Mouse (Mus musculus): ENCODE results near the gene Lgals4. TPM values are rescaled to one million over a fixed set of nuclear protein-coding genes. Genes with fewer than 3 reads are reported as not detected.

The Lgals4 gene
- polyA plus RNA-seq, 1 experiment from 2014 or later, result 4.8 TPM

DNA sequence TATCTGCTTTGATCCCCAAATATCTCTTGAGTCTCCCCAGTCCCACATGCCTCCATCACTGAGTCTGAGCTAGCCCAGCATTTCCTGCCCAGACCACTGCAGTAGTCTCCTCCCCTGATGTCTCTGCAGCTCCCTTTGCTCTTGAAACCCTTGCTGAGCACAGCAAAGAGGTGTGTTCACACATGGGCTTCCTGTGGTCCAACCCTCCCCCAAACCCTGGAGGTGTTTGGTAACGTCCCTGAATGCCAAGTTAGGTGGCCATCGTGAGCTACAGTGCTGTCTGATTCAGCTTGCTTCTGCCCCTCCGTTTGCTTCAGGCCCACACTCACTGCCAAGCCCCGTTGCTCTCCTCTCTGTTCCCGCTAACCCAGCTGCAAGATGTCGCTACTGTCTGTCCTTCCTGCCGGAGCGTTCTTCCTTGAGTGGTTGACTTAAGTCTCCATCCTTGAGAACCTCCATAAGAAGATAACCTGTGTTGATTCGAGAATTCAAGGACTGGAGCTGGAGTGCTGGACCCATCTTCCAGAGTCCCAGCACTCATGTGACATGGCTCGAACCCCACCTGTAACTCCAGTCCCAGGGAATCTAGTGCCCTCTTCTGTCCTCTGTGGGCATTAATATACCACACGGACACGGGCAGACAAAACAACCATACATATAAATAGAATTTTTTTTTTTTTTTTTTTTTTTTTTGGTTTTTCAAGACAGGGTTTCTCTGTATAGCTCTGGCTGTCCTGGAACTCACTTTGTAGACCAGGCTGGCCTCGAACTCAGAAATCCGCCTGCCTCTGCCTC, 41.1 kb upstream of the Lgals4 start:
- Histone ChIP-seq H3K4me2 (ENCODE audit: low read length) (no peak overlapping the region), H3K27me3 (ENCODE audit: control insufficient read depth, insufficient read depth, low read length) (no peaks in the 10 kb centered on the region), H3K9ac (ENCODE audit: low read length) (no peak overlapping the region), H3K36me3 (ENCODE audit: control insufficient read depth, insufficient read depth, low read length) (0 out of 2 replicates have a peak, but pooled peaks cover 6% of the 10 kb centered on the region), H3K4me1 (ENCODE audit: control insufficient read depth in 2 of 2, insufficient read depth in 2 of 2, low read length in 2 of 2) (peaks cover 3 to 9% of the 10 kb centered on the region in 2 experiments; a peak in 3 of 4 replicates), H3K4me3 (ENCODE audit: control insufficient read depth in 1 of 2, insufficient read depth in 1 of 2, low read depth in 1 of 2, low read length in 2 of 2) (no peak overlapping the region), H3K27ac (replicated peaks in 1 of 2; ENCODE audit: control insufficient read depth in 1 of 2, insufficient read depth in 1 of 2, low read depth in 2 of 2, low read length in 2 of 2) (no peak overlapping the region), H3K9me3 (ENCODE audit: control insufficient read depth, low read length) (no peaks in the 10 kb centered on the region)
- no peak for ATAC-seq (ENCODE audit: insufficient number of reproducible peaks, insufficient read depth, low FRiP score, low read depth)
- whole genome bisulfite sequencing, result 61% methylated on average over 12 of the region's 14 CpGs

DNA sequence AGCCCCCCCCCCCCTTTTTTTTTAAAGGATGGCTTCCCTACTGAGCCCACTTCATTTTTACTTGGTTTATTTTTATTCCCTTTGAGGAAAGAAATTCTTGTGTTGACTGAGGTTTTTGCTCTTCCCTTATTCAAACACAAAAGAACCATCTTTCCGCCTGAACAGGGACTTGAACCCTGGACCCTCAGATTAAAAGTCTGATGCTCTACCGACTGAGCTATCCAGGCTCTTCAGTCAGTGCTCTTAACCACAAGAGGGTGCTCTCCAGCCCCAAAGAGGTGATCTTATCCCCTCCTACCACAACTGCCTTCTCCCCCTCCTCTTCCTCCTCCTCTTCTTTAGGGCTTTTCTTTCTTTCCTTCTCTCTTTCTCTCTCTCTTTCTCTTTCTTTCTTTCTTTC, 39.8 kb upstream of the Lgals4 start:
- H3K9ac ChIP-seq (ENCODE audit: low read length), result no peak overlapping the region
- H3K27me3 ChIP-seq (ENCODE audit: control insufficient read depth, insufficient read depth, low read length), result no peaks in the 10 kb centered on the region
- H3K9me3 ChIP-seq (ENCODE audit: control insufficient read depth, low read length), result no peaks in the 10 kb centered on the region
- no peak overlapping the region for H3K27ac ChIP-seq (replicated peaks in 1 of 2; ENCODE audit: control insufficient read depth in 1 of 2, insufficient read depth in 1 of 2, low read depth in 2 of 2, low read length in 2 of 2)
- no peak for ATAC-seq (ENCODE audit: insufficient number of reproducible peaks, insufficient read depth, low FRiP score, low read depth)
- no peaks in the 10 kb centered on the region for H3K36me3 ChIP-seq (ENCODE audit: control insufficient read depth, insufficient read depth, low read length)
- WGBS, result 26% methylated on average over 2 of the region's 2 CpGs
- peaks cover 3 to 9% of the 10 kb centered on the region in 2 experiments; a peak in 3 of 4 replicates for H3K4me1 ChIP-seq (ENCODE audit: control insufficient read depth in 2 of 2, insufficient read depth in 2 of 2, low read length in 2 of 2)
- H3K4me3 ChIP-seq (ENCODE audit: control insufficient read depth in 1 of 2, insufficient read depth in 1 of 2, low read depth in 1 of 2, low read length in 2 of 2), result no peak overlapping the region
- H3K4me2 ChIP-seq (ENCODE audit: low read length), result no peak overlapping the region

DNA sequence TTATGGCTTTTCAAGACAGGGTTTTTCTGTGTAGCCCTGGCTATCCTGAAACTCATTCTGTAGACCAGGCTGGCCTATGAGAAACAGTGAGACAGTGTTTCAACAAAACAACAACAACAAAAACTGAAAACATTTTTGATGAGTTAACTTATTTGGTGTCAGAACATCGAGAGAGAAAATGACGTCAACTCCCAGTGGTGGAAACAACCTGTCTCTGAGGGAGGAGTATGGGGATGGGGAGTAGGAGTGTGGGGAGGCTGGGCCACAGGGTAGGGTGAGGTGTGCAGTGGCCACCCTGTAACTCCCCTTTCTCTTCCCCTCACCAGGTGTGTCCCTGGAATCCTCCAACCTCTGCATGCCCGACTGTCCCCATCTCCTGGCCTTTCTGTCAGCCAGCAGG, 39.2 kb upstream of the Lgals4 start:
- Histone ChIP-seq H3K9me3 (ENCODE audit: control insufficient read depth, low read length) (no peaks in the 10 kb centered on the region), H3K4me2 (ENCODE audit: low read length) (no peak overlapping the region), H3K9ac (ENCODE audit: low read length) (no peak overlapping the region), H3K4me3 (ENCODE audit: control insufficient read depth in 1 of 2, insufficient read depth in 1 of 2, low read depth in 1 of 2, low read length in 2 of 2) (no peak overlapping the region), H3K27ac (replicated peaks in 1 of 2; ENCODE audit: control insufficient read depth in 1 of 2, insufficient read depth in 1 of 2, low read depth in 2 of 2, low read length in 2 of 2) (no peak overlapping the region), H3K36me3 (ENCODE audit: control insufficient read depth, insufficient read depth, low read length) (no peaks in the 10 kb centered on the region), H3K27me3 (ENCODE audit: control insufficient read depth, insufficient read depth, low read length) (no peaks in the 10 kb centered on the region), H3K4me1 (ENCODE audit: control insufficient read depth in 2 of 2, insufficient read depth in 2 of 2, low read length in 2 of 2) (peaks cover 3 to 9% of the 10 kb centered on the region in 2 experiments; a peak in 3 of 4 replicates)
- 80% methylated on average over 3 of the region's 3 CpGs for WGBS
- ATAC-seq (ENCODE audit: insufficient number of reproducible peaks, insufficient read depth, low FRiP score, low read depth), result no peak

DNA sequence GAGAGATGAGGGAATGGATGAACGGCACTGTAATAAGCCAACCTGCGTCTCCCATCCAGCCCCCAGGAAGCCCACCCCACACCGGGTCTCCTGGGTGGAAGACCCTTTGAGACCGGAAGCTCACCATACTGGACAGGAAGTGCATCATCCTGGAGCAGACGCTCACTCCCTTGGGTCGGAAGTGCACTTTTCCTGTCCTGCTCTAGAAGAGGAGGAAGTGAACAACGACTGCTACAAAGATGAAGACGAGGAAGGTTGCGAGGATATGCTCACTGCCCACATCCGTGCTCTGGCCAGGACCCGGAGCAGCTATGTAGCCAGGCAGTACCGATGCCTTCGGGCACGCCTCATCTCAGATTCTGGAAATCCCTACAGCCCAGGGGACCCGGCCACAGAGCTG, 37.8 kb upstream of the Lgals4 start:
- WGBS, result 57% methylated on average over 15 of the region's 15 CpGs
- Histone ChIP-seq H3K4me2 (ENCODE audit: low read length) (peak overlapping the region; percentile 55), H3K4me3 (ENCODE audit: control insufficient read depth in 1 of 2, insufficient read depth in 1 of 2, low read depth in 1 of 2, low read length in 2 of 2) (peak overlapping the region in 1 of 2 experiments; percentile 13; a peak in 1 of 4 replicates), H3K9ac (ENCODE audit: low read length) (0 out of 2 replicates have a peak overlapping the region, but pooled peaks have one; percentile 64), H3K36me3 (ENCODE audit: control insufficient read depth, insufficient read depth, low read length) (no peaks in the 10 kb centered on the region), H3K9me3 (ENCODE audit: control insufficient read depth, low read length) (no peaks in the 10 kb centered on the region), H3K4me1 (ENCODE audit: control insufficient read depth in 2 of 2, insufficient read depth in 2 of 2, low read length in 2 of 2) (peaks cover 3 to 9% of the 10 kb centered on the region in 2 experiments; a peak in 3 of 4 replicates), H3K27ac (replicated peaks in 1 of 2; ENCODE audit: control insufficient read depth in 1 of 2, insufficient read depth in 1 of 2, low read depth in 2 of 2, low read length in 2 of 2) (peak overlapping the region; percentile 25 to 51; a peak in 2 of 4 replicates), H3K27me3 (ENCODE audit: control insufficient read depth, insufficient read depth, low read length) (no peaks in the 10 kb centered on the region)
- no peak for ATAC-seq (ENCODE audit: insufficient number of reproducible peaks, insufficient read depth, low FRiP score, low read depth)

DNA sequence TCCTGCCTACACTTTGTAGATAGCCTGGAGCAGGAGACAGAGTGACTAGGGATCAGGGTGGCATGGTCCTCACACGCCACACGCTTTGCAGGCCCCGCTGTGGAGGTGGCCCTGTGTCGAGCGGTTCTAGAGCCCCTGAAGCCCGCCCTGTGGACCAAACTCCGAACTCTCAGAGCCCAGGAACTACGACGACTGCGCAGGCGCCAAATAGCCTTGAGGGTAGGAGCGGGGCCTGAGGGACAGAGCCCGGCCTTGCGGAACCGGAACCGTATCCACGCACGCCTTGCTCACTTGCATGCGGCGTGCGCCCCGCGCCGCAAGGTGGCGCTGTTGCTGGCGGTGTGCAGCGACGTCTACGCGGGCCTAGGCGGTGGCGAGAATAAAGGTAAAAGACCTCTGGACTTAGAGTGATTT, 37.1 kb upstream of the Lgals4 start:
- no peaks in the 10 kb centered on the region for H3K36me3 ChIP-seq (ENCODE audit: control insufficient read depth, insufficient read depth, low read length)
- peak; percentile 59 for ATAC-seq (ENCODE audit: insufficient number of reproducible peaks, insufficient read depth, low FRiP score, low read depth)
- peak overlapping the region; percentile 64 for H3K9ac ChIP-seq (ENCODE audit: low read length)
- H3K4me1 ChIP-seq (ENCODE audit: control insufficient read depth in 2 of 2, insufficient read depth in 2 of 2, low read length in 2 of 2), result peaks cover 6 to 11% of the 10 kb centered on the region in 2 experiments; a peak in 3 of 4 replicates
- H3K4me2 ChIP-seq (ENCODE audit: low read length), result peak overlapping the region; percentile 55
- H3K27ac ChIP-seq (replicated peaks in 1 of 2; ENCODE audit: control insufficient read depth in 1 of 2, insufficient read depth in 1 of 2, low read depth in 2 of 2, low read length in 2 of 2), result peak overlapping the region; percentile 12 to 51; a peak in 3 of 4 replicates
- 14% methylated on average over 32 of the region's 32 CpGs for WGBS
- peak overlapping the region; percentile 13 to 22; a peak in 3 of 4 replicates for H3K4me3 ChIP-seq (ENCODE audit: control insufficient read depth in 1 of 2, insufficient read depth in 1 of 2, low read depth in 1 of 2, low read length in 2 of 2)
- no peaks in the 10 kb centered on the region for H3K9me3 ChIP-seq (ENCODE audit: control insufficient read depth, low read length)
- no peaks in the 10 kb centered on the region for H3K27me3 ChIP-seq (ENCODE audit: control insufficient read depth, insufficient read depth, low read length)

DNA sequence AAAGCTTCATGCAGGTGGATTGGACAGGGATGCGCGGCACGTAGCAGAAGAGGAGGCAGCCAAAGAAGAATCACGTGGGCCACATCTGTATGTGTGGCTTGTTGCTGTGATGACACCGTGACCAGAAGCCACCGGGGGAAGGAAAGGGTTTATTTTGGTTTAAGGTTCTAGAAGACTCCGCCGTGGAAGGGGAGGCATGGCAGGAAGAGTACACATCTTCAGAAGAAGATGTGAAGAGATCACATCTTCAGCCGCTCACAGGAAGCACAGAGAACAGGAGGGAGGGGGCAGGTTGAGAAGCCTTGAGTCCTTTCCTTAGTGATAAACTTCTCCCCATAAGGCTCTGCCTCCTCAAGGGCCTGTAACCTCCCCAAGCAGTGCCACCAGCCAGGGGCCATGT, 33.7 kb upstream of the Lgals4 start:
- Histone ChIP-seq H3K9ac (ENCODE audit: low read length) (no peak overlapping the region), H3K9me3 (ENCODE audit: control insufficient read depth, low read length) (no peaks in the 10 kb centered on the region), H3K4me2 (ENCODE audit: low read length) (no peak overlapping the region), H3K27ac (replicated peaks in 1 of 2; ENCODE audit: control insufficient read depth in 1 of 2, insufficient read depth in 1 of 2, low read depth in 2 of 2, low read length in 2 of 2) (no peak overlapping the region), H3K27me3 (ENCODE audit: control insufficient read depth, insufficient read depth, low read length) (no peaks in the 10 kb centered on the region), H3K36me3 (ENCODE audit: control insufficient read depth, insufficient read depth, low read length) (no peaks in the 10 kb centered on the region), H3K4me3 (ENCODE audit: control insufficient read depth in 1 of 2, insufficient read depth in 1 of 2, low read depth in 1 of 2, low read length in 2 of 2) (no peak overlapping the region), H3K4me1 (ENCODE audit: control insufficient read depth in 2 of 2, insufficient read depth in 2 of 2, low read length in 2 of 2) (peaks cover 24 to 34% of the 10 kb centered on the region in 2 experiments)
- WGBS, result 91% methylated on average over 9 of the region's 9 CpGs
- ATAC-seq (ENCODE audit: insufficient number of reproducible peaks, insufficient read depth, low FRiP score, low read depth), result no peak

DNA sequence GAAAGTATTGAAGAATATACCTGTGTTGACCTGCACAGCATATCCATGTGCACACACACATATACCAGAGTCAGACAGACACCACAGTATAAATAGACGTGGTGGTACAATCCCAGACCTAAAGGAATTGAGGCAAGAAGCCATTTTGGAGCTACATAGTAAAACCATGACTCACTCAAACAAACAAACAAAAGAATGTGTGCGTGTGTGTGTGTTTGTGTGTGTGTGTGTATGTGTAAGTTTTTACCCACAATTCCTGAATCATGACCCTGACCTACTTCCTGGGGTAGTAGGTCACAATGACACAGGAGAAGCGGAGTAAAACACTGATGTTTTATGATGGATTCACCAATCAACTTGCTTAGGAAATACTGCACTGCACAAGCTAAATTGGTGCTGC, 32.2 kb upstream of the Lgals4 start:
- no peak for ATAC-seq (ENCODE audit: insufficient number of reproducible peaks, insufficient read depth, low FRiP score, low read depth)
- Histone ChIP-seq H3K9me3 (ENCODE audit: control insufficient read depth, low read length) (no peaks in the 10 kb centered on the region), H3K9ac (ENCODE audit: low read length) (no peak overlapping the region), H3K4me2 (ENCODE audit: low read length) (no peak overlapping the region), H3K4me1 (ENCODE audit: control insufficient read depth in 2 of 2, insufficient read depth in 2 of 2, low read length in 2 of 2) (peaks cover 19 to 34% of the 10 kb centered on the region in 2 experiments), H3K36me3 (ENCODE audit: control insufficient read depth, insufficient read depth, low read length) (no peaks in the 10 kb centered on the region), H3K27ac (replicated peaks in 1 of 2; ENCODE audit: control insufficient read depth in 1 of 2, insufficient read depth in 1 of 2, low read depth in 2 of 2, low read length in 2 of 2) (peak overlapping the region; percentile 90 to 93), H3K27me3 (ENCODE audit: control insufficient read depth, insufficient read depth, low read length) (no peaks in the 10 kb centered on the region), H3K4me3 (ENCODE audit: control insufficient read depth in 1 of 2, insufficient read depth in 1 of 2, low read depth in 1 of 2, low read length in 2 of 2) (no peak overlapping the region)
- WGBS, result 73% methylated on average over 3 of the region's 3 CpGs

All from heart, embryonic 14.5 days (tissue).